Mouse (Mus musculus) lung, embryonic 14.5 days (tissue): ENCODE measurements around the gene Cldn14. TPM values are rescaled to one million over a fixed set of nuclear protein-coding genes. Genes with fewer than 3 reads are reported as not detected.

Experiments
- ATAC-seq: fragments of 200-750 bp; cut with Nextera tagmentation; 2 replicates; pipeline ENCODE4 v1.8.0; 2017; ENCODE audit warnings: mild to moderate bottlenecking, moderate TSS enrichment, moderate library complexity; ENCODE audit not compliant: insufficient read depth
- DNase-seq: peaks from one replicate; pipeline ENCODE4 v3.0.0-alpha.2; 2015
- H3K27ac ChIP-seq: fragments of 300-500 bp; sonication (generic); 2 replicates; pipeline ENCODE4 v1.5.1; 2014; ENCODE audit warnings: low read depth, mild to moderate bottlenecking, moderate library complexity
- H3K27me3 ChIP-seq: fragments of 300-500 bp; sonication (generic); 2 replicates; pipeline ENCODE4 v1.6.1; 2014; ENCODE audit warnings: low read length, control low read depth; ENCODE audit not compliant: insufficient read depth
- H3K36me3 ChIP-seq: fragments of 300-500 bp; sonication (generic); 2 replicates; pipeline ENCODE4 v1.6.1; 2014; ENCODE audit warnings: control low read depth; ENCODE audit not compliant: insufficient read depth
- H3K4me1 ChIP-seq: fragments of 300-500 bp; sonication (generic); 2 replicates; pipeline ENCODE4 v1.6.1; 2014; ENCODE audit warnings: antibody characterized with exemption, control low read depth; ENCODE audit not compliant: insufficient read depth
- H3K4me2 ChIP-seq: fragments of 300-500 bp; sonication (generic); 2 replicates; pipeline ENCODE4 v1.6.1; 2014; ENCODE audit warnings: mild to moderate bottlenecking
- H3K4me3 ChIP-seq: fragments of 300-500 bp; sonication (generic); 2 replicates; pipeline ENCODE4 v1.5.1; 2014; ENCODE audit warnings: low read depth, low read length
- H3K9ac ChIP-seq: fragments of 300-500 bp; sonication (generic); 2 replicates; pipeline ENCODE4 v1.6.1; 2014
- H3K9me3 ChIP-seq: fragments of 300-500 bp; sonication (generic); 2 replicates; pipeline ENCODE4 v1.6.1; 2016; ENCODE audit warnings: low read depth, low read length, control low read depth
- CTCF ChIP-seq: IDR thresholded peaks from 2 replicates; pipeline ENCODE4 v1.5.1; 2016; ENCODE audit warnings: antibody characterized with exemption, low read depth
- WGBS: fragments of 180-500 bp; shearing (Covaris S2); extraction: QIAGEN DNeasy Blood & Tissue Kit; methylation state at CpG from one replicate; pipeline ENCODE4 v1.1.7; 2014; 5-methylcytosine and 5-hydroxymethylcytosine counted together
- polyA plus RNA-seq: library from polyadenylated mRNA; unstranded; fragments of >200 nt; fragmentation: Nextera tagmentation; extraction: Ambion mirVana; gene quantifications from 2 replicates; pipeline ENCODE4 v1.2.1, GENCODE M21; 2014

Gene Cldn14
- polyA plus RNA-seq, 1 experiment from 2014 or later: not detected

DNA sequence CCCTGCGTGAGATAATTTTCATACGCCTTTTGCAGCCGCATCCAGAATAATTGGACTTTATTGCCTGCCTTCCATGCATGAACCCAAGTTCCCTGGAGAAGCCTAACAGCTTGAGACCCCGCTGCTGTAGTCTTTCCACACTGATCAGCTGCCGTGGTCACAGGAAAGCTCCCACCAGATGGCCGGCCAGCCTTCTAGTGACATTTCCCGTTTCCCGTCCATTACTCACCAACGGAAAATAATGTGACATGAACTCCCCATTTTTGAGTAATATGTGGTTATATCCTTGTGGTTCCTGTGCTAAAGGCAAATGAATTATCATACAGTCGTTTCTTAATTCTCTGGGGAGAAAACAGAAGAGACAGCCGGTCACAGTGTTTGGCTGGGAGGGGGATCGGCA is 51.2 kb downstream of the Cldn14 start:
- Histone ChIP-seq H3K36me3 (no peaks in the 10 kb centered on the region), H3K27ac (no peak overlapping the region), H3K9me3 (no peaks in the 10 kb centered on the region), H3K4me3 (no peak overlapping the region), H3K27me3 (no peaks in the 10 kb centered on the region), H3K4me2 (no peak overlapping the region), H3K9ac (no peak overlapping the region), H3K4me1 (no peaks in the 10 kb centered on the region)
- WGBS: 56% methylated on average over 12 of the region's 12 CpGs
- ATAC-seq: no peak
- peak; percentile 48 for DNase-seq
- TF ChIP-seq CTCF: no peak

DNA sequence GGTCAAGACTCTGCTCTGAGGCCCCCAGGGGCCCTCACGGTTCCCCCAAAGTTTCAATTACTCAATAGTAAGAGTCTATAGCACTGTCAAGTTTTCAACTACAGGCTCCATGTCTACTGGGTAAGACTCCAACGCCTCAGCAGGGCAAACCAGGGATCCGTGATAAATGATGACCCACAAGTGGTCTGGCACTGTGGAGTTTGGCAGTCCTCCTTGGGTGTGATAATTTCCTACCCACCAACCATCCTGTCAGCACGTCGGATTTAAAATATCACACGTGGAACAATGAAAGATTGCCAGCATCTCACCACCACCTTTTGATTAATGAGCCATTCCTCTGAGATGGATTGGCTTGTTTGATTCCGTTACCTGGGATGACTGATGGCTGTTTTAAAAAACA is 51.7 kb downstream of the Cldn14 start:
- H3K36me3 ChIP-seq: no peaks in the 10 kb centered on the region
- ATAC-seq (no peak), DNase-seq (no peak)
- WGBS: 58% methylated on average over 7 of the region's 7 CpGs
- H3K27ac ChIP-seq: no peak overlapping the region
- no peak for TF ChIP-seq CTCF
- H3K9ac ChIP-seq: no peak overlapping the region
- no peak overlapping the region for H3K4me3 ChIP-seq
- H3K27me3 ChIP-seq: no peaks in the 10 kb centered on the region
- no peak overlapping the region for H3K4me2 ChIP-seq
- no peaks in the 10 kb centered on the region for H3K9me3 ChIP-seq
- H3K4me1 ChIP-seq: no peaks in the 10 kb centered on the region

DNA sequence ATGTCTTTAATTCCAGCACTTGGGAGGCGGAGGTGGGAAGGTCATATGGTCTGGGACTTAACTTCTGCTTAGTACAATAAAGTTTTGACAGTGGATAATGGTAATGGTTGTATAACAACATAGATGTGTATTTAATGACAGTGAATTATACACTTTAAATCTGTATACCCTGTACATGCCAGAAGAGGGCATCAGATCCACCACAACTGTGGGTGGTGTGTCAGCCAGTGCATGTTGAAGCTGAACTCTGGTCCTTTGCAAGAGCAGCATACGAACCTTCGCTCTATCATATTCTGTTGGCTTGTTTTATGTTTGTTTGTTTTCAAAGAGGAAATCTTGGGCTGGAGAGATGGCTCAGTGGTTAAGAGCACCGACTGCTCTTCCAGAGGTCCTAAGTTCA is 61.2 kb downstream of the Cldn14 start:
- ATAC-seq: no peak
- Histone ChIP-seq H3K4me1 (no peaks in the 10 kb centered on the region), H3K9ac (no peak overlapping the region), H3K4me3 (no peak overlapping the region), H3K9me3 (no peaks in the 10 kb centered on the region), H3K36me3 (no peaks in the 10 kb centered on the region), H3K27ac (no peak overlapping the region), H3K27me3 (no peaks in the 10 kb centered on the region; the same call in 1 of the 2 replicates), H3K4me2 (no peak overlapping the region)
- TF ChIP-seq CTCF: 0 out of 2 replicates have a peak, but pooled peaks have one; percentile 17
- DNase-seq: no peak
- WGBS: 82% methylated on average over 4 of the region's 4 CpGs

DNA sequence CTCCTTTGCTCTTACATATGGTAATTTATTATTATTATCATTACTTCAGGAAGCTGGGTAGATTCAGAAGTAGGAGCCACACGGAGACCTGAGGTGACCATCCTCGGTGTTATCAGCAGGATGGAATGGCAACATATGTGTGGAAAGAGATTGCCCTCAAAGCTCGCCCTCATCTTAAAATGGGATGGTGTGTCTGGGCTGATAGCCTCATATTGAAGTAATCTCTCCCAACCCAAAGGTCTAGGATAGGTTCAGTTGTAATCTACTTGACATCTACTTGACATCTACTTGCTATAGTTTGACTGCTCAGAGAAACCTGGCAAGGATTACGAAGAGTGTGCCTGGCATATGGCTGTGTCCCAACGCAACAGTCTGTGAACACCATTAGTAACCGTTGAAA is 64.3 kb downstream of the Cldn14 start:
- ATAC-seq (no peak), DNase-seq (no peak)
- no peak for TF ChIP-seq CTCF
- no peaks in the 10 kb centered on the region for H3K9me3 ChIP-seq
- 78% methylated on average over 6 of the region's 6 CpGs for WGBS
- no peaks in the 10 kb centered on the region for H3K36me3 ChIP-seq
- no peak overlapping the region for H3K4me2 ChIP-seq
- H3K9ac ChIP-seq: no peak overlapping the region
- H3K4me1 ChIP-seq: peaks cover 6% of the 10 kb centered on the region; the same call in 1 of the 2 replicates
- no peaks in the 10 kb centered on the region for H3K27me3 ChIP-seq
- H3K4me3 ChIP-seq: no peak overlapping the region
- no peak overlapping the region for H3K27ac ChIP-seq

DNA sequence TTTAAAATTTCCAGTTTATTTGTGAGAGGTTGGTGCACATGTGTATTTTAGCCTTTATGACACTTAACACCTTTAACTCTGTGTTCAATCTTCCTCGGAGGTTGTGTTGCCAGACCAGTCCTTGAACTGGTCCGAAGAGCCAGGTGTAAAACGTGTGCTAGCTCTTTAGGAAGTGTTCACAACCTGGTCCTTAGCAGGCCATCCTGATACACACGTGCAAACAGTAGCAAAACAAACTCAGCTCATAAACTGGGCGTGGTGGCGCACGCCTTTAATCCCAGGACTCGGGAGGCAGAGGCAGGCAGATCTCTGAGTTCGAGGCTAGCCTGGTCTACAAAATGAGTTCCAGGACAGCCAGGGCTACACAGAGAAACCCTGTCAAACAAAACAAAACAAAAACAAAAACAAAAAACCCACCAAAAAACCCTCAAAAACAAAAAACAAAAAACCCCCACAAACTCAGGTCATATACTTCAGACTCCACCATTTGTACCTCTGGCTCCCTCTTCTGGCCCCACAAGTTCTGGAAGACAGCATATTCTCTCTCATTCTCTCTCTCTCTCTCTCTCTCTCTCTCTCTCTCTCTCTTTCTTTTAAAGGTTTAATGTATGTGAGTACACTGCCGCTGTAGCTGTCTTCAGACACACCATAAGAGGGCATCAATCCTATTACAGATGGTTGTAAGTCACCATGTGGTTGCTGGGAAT is 65.7 kb downstream of the Cldn14 start:
- no peak overlapping the region for H3K4me2 ChIP-seq
- no peaks in the 10 kb centered on the region for H3K9me3 ChIP-seq
- H3K36me3 ChIP-seq: no peaks in the 10 kb centered on the region
- H3K9ac ChIP-seq: no peak overlapping the region
- H3K4me3 ChIP-seq: no peak overlapping the region
- H3K27ac ChIP-seq: no peak overlapping the region
- peaks cover 6% of the 10 kb centered on the region; the same call in 1 of the 2 replicates for H3K4me1 ChIP-seq
- ATAC-seq (no peak), DNase-seq (no peak)
- 0 out of 2 replicates have a peak, but pooled peaks have one; percentile 3 for TF ChIP-seq CTCF
- H3K27me3 ChIP-seq: no peaks in the 10 kb centered on the region
- 86% methylated on average over 10 of the region's 10 CpGs for WGBS

DNA sequence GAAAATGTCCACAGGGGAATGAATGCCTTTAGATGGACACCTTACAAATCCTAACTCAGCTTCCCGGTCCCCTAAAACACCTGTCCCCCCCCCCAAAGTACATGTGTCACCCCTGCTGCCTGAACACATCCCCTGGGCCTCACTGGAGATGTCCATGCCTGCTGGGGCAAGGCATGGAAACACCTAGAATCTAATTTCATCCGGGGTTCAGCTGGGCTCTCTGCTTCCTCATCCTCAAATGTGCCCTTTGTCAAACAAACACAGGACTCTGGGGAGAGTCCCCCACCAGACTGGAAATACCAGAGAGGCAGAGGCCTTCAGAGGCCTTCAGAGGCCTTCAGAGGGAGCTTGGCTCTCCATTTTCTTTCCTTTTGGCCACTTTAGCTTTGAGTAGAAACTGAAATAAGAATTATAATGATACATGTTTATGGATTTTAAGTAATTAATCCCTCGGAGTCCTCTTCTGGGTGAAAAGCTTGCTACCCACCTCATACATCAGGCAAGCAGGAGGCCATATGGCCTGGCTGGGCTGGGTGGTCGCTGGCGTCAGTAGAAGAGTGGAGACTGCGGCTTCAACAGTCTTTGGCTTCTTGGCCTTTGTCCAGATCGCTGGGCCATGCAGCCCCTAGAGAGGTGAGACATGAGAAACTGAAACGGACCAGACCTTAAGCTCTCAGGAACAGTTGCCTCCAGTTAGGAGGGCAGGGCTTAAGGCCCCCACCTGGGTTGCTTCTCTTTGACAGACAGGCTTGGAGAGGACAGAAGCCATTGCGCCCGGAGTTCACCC is 66.7 kb downstream of the Cldn14 start:
- Histone ChIP-seq H3K9ac (no peak overlapping the region), H3K4me3 (no peak overlapping the region), H3K27ac (no peak overlapping the region), H3K4me1 (peaks cover 6% of the 10 kb centered on the region; the same call in 1 of the 2 replicates), H3K9me3 (no peaks in the 10 kb centered on the region), H3K4me2 (no peak overlapping the region), H3K27me3 (no peaks in the 10 kb centered on the region), H3K36me3 (no peaks in the 10 kb centered on the region)
- DNase-seq (peak; percentile 39), ATAC-seq (no peak; the same call in 1 of the 2 replicates)
- TF ChIP-seq CTCF: no peak
- 45% methylated on average over 10 of the region's 10 CpGs for WGBS

DNA sequence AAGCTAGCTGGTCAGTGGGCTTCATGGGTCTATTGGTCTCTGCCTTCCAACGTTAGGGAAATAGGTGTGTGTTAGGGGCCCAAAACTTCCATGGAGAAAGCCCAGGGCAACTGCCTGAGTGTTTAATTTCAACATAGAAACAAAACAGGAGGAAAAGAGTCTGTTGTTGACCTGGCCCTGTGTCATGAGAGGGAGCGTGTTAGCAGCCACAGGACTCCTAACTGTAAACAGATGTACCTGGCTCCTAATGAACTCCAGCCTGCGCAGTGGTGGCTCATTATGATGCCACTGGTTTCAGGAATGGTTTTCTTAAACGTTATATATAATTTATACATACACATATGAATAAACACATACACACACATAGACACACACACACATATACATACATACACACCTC is 68.7 kb downstream of the Cldn14 start:
- Histone ChIP-seq H3K4me2 (no peak overlapping the region), H3K27ac (no peak overlapping the region), H3K9me3 (no peaks in the 10 kb centered on the region), H3K9ac (no peak overlapping the region), H3K4me1 (peaks cover 6% of the 10 kb centered on the region; the same call in 1 of the 2 replicates), H3K27me3 (peaks cover 14% of the 10 kb centered on the region), H3K36me3 (no peaks in the 10 kb centered on the region), H3K4me3 (no peak overlapping the region)
- no peak for TF ChIP-seq CTCF
- 70% methylated on average over 4 of the region's 4 CpGs for WGBS
- no peak for DNase-seq
- no peak for ATAC-seq
